Mouse (Mus musculus): Measurements from ENCODE around the gene Fth1.
"Not testable (repeated sequence)": the region's sequence is repeated elsewhere in the genome, so short reads cannot be mapped to it uniquely, and the experiment has no call there.

Fth1 gene

DNA sequence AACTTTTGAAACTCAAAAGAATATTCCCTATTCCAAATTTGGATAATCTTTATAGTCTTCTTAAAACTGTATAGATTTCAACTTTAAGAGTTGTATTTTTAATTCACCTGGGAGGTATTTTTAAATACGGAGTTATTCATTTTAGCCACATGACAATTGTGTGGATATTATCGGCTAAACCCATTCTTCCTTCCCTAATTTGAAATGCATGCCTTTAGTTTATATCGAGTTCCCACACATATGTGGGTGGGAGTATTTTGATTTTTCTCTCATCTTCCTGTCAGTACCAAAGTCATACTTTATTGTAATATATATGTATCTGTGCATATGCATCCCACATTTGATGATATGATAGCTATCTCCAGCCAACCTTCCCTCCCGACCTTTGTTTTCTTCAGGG lies at the start of gene Fth1:
Gene Fth1 (plus strand): TSS at position 341 of the 400 bp plus-strand sequence.
- DNase-seq (ENCODE audit: low spot score), result no peak

- DNase-seq (ENCODE audit: low spot score), result not testable (repeated sequence)
Observed at GRCm38 (mm10) chr19:9931167-9931607, 49.2 kb upstream of the Fth1 start.

- no peak for DNase-seq (ENCODE audit: low spot score)
Observed at GRCm38 (mm10) chr19:9933908-9934307, 46.5 kb upstream of the Fth1 start.

- no peak for DNase-seq (ENCODE audit: low spot score)
Observed at GRCm38 (mm10) chr19:9936579-9936978, 43.8 kb upstream of the Fth1 start.

DNA sequence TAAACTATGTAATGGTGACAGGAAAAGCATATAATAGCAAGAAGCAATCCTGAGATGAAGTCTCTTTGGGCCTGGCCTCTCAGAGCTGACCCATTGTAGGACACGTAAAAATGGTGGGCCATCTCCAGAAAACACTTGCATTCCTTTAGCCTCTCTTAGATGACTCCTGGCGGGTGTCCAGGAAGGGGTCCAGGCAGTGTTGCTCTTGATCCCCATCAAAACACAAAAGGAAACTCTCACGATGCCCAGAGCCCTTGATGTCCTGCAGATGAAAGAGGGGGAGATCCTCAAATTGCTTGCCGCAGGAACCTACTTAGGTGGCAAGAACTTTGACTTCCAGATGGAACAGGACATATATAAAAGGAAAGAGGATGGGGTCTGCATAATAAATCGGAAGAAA lies 43.0 kb upstream of the Fth1 start:
- no peak for DNase-seq (ENCODE audit: low spot score)

DNA sequence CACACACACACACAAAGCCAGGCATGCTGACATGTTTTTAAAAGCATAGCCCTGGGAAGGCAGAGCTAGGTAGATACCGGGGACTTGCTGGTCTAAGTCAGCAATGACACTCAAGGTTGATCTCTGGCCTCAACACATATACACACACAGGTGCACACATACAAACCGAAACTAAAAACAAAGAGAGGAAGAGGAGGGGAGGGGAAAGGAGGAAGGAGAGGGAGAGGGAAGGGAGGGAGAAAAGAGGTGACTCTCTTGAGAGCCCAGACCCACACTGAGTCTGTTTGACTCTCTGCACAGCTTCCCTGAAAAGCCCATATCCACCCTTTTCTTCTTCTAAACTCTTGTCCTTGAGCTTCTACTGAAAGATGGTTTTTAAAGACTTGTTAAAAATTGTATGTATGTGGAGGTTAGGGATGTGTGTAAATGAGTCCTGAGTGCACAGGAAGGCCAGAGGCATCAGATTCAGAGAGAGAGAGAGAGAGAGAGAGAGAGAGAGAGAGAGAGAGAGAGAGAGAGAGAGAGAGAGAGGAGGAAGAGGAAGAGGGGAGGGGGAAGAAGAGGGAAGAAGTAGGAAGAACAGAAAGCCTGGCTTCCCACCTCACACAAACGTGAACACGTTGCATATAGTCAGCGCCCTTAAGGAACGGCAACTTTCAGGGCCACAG lies 42.1 kb upstream of the Fth1 start:
- DNase-seq (ENCODE audit: low spot score), result no peak

DNA sequence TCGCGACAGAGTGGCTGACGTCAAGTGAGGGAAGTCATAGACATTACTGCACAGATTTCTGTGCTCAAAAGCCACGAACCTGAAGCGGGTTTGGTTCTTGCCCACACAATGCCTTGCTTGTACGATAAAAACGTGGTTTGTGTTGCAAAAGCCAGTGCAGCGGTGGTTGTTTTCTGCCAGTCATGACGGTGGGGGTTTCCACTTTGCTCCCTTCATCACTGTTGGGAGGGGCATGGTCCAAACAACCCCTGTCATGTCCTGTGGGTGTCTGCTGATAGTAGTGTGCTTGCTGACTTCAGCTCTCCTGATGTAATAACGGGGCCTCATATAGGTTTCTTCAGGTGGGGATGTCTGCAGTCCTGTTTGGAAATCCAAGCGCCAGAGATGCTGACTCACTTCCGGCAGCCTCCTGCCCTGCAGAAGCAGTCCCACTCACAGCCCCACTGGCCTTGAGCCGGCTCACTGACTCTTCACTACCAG lies 41.5 kb upstream of the Fth1 start:
- peak; percentile 62 for DNase-seq (ENCODE audit: low spot score)

DNA sequence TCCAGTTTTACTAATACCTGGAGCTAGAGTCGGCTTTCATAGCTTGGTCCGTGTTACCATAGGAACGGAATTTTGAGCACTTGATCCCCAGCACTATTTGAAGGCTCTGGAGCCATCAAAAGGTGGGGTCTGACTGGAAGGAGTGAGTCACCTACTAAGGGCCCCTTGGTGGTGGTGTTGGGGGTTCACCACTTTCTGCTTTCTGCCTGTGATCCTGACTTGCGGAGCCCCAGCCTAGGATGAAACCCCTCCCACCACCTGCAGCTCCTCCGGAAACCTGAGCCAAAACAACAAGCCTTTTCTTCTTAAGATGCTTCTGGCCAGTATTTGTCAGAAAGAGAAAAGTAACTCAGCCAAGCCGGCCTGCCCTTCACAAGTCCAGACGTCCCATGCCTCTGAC lies 40.6 kb upstream of the Fth1 start:
- DNase-seq (ENCODE audit: low spot score), result no peak

DNA sequence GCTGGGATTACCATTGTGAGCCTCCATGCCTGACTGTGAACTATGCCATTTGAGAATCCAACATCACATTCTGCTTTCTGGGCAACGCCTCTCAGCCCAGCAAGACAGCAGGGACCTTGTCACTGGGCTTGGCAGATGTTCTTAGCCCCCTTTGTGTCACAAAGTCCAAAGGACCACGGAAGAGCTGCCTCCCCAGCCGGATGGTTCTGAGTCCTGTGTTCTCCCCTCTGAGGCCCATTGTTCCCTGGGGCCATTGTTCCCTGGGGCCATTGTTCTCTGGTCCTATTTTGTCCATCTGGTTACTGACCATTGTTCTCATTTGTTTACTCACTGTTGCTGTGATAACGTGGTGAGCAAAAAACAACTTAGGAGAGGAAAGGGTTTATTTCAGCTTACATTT lies 39.5 kb upstream of the Fth1 start:
- DNase-seq (ENCODE audit: low spot score), result no peak

GRCm38 (mm10) chr19:9941809-9942208 lies 38.6 kb upstream of the Fth1 start:
- no peak for DNase-seq (ENCODE audit: low spot score)

DNA sequence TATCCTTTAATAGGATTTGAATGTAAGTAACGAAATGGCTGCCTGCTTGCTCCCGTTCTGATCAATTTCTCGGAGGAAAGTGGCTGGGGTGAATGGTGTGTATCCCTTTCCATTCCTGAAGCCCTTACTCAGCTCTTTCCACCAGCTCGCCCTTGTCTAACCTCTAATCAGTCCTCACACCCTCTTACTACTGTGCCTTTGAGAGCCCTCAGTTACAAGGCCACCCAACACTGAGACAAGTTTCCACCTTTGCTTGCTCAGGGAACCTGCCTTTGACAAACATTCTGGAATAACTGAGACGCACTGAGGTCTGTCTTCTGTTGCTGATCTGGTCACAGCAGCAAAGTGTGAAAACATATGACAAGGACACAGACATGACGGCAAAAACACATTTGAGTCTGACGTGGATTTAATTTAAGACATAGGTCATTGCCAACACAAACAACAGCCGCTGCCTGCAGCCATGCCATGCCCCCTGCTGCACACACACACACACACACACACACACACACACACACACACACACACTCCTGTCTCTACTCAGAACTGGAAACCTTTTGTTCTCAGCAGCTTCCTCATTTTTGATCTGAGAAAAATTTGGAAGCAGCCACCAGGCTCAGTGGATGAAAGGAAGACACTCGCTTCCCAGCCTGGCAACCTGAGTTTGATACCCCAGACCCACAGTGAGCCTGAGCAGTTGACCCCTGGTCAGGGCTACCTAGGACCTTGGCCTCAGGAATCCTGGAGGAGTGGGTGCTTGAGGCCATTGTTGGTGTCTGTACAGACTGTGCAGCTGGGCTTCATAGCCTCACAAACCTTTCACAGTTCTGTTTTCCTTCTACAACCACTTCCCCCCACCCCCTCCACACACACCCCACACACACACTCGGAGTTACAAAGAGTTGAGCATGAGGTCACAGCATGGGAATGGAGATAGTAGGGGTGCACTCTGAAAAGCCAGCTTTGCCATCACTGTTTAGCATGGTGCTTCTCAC lies 37.6 kb upstream of the Fth1 start:
- no peak for DNase-seq (ENCODE audit: low spot score)

DNA sequence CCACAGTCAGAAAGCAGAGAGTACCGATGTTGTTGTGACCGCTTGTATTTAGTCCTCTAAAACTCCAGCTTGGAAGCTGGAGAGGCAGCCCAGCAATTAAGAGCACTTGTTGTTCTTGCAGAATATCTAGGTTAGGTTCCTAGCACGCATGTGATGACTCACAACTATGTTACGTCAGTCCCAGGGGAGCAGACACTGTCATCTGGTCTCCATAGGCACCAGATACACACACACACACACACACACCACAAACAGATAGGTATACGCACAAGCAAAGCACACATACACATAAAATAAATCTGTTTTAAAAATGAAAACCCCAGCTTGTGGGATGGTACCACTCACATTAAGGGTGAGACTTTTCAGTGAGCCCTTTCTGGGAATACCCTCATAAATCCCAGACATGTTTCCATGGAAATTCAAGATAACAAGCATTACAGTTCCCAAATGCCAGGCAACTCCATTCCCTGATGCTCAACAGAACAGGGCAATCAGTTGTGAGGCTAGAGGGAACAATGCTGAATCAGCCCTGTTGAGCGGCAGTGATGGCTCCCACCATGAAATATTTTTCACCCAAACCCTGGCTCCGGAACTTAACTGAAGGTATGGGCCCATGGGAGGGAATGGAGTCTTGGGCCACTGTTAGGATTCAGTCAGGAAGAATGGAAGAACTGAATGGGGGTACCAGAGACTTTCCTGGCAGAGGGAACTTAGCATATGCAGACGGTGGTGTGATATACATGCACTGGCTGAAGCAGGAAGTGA lies 34.4 kb upstream of the Fth1 start:
- DNase-seq (ENCODE audit: low spot score), result peak; percentile 31

- peak; percentile 50 for DNase-seq (ENCODE audit: low spot score)
Observed at GRCm38 (mm10) chr19:9946986-9947385, 33.4 kb upstream of the Fth1 start.

DNA sequence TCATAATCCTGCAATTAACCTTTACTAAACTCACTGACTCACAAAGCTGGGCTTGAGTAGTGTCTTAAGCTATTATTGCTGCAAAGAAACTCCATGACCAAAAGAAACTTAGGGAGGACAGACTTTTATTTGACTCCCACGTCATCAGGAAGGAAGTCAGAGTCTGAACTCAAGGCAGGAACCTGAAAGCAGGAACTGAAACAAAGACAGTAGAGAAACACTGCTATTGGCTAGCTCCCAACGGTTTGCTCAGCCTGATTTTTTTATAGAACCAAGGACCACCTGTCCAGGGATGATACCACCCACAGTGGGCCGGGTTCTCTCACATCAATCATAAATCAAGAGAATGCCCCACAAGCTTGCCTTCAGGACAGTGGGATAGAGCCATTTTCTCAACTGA lies 28.0 kb upstream of the Fth1 start:
- no peak for DNase-seq (ENCODE audit: low spot score)

- no peak for DNase-seq (ENCODE audit: low spot score)
Observed at GRCm38 (mm10) chr19:9952912-9953311, 27.5 kb upstream of the Fth1 start.

GRCm38 (mm10) chr19:9954055-9954810 lies 26.2 kb upstream of the Fth1 start:
- peak; percentile 88 for DNase-seq (ENCODE audit: low spot score)

DNA sequence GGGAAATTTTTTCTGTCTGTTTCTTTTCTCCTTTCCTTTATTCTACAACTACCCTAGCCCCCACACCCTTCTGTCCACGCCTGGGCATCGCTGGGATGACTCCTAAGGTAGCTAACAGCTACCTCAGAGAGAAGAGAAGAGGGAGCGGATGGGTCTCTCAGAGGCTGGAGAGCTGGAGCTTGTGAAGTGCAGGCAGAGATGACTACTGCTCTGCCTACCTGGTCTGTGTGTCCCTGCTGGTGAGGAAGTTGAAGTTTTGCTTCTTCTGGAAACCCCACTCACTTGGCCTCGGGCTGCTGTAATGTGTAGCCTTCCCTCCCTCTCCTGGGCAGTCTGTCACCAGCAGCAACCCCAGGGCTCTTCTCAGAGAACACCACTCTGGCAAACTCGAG lies 25.6 kb upstream of the Fth1 start:
- peak; percentile 43 for DNase-seq (ENCODE audit: low spot score)

DNA sequence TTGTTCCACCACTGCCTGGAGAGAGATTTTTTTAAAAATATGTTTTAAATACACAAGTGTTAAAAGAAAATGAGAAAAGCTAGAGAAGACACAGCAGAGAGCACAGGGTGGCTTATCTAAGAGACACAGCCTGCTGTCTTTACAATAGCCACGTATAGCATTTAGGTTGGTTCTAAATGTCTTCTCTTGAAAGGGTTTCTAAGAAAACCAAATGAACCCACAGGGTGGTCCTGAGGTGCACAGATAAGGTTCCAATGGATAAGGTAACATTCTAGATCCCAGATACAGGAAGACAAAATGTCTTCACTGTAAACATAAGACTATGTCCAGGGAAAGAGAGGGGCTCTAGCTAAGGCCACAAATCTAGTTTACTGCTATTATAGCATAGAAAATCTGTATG lies 25.0 kb upstream of the Fth1 start:
- DNase-seq (ENCODE audit: low spot score), result no peak

DNA sequence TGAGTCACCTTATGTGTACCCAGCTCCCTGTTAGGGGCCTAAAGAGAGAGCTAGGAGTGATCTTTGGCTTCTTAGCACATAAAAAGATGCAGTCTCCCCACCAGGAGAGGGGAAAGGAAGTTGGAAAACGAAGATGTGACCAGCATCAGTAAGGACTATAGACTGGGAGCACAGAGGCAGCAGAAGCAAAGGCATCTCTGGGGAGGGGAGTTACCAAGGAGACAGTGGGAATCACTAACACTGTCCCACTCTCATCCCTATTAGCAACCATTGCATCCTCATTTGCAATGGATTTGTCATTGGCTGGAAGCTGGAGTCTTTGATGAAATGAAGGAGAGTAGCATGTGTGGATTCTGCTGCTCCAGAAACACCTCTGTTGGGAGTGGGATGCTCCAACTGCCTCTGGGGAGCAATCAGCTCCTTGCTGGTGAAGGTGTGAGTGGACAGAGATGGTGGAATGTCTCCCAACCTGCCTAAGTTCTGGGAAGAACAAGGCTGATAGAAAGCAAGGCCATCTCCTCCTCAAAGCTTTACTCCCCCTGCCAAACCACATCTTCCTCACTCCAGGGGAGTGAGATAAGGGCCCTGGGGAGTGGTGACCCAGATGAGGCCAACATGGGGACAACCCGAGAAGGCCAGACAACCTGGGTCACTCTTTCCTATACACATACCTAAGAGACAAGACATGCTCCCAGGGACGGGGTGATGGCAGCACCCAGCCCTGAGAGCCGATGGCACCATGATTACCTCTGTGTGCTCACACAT lies 23.6 kb upstream of the Fth1 start:
- DNase-seq (ENCODE audit: low spot score), result no peak

DNA sequence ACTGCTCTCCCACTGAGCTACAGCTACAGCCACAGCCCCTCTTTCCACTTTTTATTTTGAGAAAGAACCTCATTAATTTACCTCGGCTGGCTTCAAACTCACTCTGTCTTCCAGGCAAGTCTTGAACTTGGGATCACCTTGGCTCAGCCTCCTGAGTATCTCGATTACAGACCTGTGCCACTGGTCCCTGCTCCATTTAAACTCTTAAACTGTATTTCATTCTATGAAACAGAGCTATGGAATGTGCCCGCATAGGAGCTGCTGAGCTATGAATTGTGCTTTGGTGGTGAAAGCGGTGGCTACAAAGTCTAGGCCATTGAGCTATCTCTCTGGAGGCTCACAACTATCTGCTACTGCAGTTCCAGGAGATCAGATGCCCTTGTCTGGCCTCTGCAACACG lies 22.4 kb upstream of the Fth1 start:
- no peak for DNase-seq (ENCODE audit: low spot score)

- DNase-seq (ENCODE audit: low spot score), result no peak
Observed at GRCm38 (mm10) chr19:9960769-9961168, 19.6 kb upstream of the Fth1 start.

Measured in urinary bladder, postnatal 14 days (tissue).